Mouse (Mus musculus): ENCODE data around the gene Cd24a.

GRCm38 (mm10) chr10:43624362-43624761 lies 46.3 kb downstream of the Cd24a start:
- TF ChIP-seq POLR2A (IDR thresholded peaks at IDR 0.05; ENCODE audit: borderline replicate concordance, extremely low read depth, insufficient read depth, insufficient read length, poor library complexity, severe bottlenecking) (no peak), CTCF (IDR thresholded peaks at IDR 0.05; ENCODE audit: borderline replicate concordance, extremely low read depth, insufficient read depth, insufficient read length) (no peak)
